Mouse (Mus musculus): Measurements from ENCODE around the gene Arfip1. TPM values are rescaled to one million over a fixed set of nuclear protein-coding genes. Genes with fewer than 3 reads are reported as not detected.

Gene Arfip1
- polyA plus RNA-seq (2012; ENCODE audit: low replicate concordance), result 20.3 and 38.6 TPM in 2 replicates

DNA sequence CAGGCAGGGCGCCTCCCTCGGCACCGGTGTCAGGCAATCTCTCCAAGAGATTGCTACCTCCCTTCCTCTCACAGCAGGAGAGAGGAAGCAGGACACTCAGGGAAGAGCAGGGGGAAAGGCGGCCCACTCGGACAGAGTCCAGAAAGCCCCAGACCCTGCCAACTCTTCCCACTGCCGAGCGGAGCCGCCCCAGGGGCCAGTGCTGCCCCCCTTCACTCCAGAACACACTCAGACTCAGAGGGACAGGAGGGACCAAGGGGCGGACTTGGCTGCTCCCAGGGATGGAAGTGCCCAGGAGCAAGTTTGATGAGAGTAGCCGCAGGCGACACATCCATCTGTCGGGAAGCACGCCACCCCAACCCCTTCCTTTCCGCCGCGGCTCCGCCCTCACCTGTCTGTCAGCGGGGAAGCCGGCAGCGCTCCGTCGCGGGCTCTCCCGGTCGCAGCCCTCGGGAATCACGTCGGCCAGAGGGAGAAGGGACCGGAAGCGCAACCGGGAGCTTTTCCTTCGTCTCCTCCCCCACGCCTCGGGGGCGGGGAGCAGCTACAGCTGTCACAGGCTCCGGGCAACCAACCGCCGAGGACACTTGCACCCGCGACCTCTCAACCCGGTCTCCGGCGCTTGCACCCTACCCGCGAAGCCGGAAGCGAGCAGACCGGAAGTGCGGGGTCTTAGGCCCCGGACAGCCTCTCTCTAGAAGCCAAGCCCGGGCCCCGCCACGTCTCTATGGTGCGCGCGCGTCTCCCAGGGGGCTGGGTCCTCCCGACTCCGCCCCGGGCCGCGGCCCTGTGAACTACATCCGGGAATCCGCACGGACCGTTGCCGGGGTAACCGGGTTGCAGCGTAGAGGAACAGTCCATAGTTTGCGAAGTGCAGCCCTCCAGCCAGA is at the start of gene Arfip1:
Gene Arfip1 (minus strand): TSS at position 603 of the 890 bp plus-strand sequence.

DNA sequence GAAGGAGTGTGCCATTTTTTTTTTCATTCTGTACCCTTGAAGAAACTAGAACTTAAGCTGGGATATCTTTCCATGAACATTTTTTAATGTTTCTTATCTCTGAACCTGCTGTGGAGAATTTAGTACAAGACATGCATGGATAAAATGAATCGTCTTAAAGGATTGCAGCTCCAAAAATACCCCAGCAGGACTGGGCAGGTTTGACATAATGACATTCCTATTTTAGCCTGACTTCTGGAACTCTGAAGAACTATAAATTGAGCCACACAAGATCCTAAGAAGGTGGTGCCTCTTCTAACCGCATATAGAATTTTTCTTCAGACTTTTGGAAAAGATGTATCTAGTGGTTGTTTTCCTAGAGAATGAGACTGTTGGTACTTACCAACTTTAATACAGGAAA is 10.8 kb upstream of the Arfip1 start, which contains the start of gene Tigd4:
Gene Tigd4 (plus strand): TSS at position 301 of the 400 bp plus-strand sequence.

DNA sequence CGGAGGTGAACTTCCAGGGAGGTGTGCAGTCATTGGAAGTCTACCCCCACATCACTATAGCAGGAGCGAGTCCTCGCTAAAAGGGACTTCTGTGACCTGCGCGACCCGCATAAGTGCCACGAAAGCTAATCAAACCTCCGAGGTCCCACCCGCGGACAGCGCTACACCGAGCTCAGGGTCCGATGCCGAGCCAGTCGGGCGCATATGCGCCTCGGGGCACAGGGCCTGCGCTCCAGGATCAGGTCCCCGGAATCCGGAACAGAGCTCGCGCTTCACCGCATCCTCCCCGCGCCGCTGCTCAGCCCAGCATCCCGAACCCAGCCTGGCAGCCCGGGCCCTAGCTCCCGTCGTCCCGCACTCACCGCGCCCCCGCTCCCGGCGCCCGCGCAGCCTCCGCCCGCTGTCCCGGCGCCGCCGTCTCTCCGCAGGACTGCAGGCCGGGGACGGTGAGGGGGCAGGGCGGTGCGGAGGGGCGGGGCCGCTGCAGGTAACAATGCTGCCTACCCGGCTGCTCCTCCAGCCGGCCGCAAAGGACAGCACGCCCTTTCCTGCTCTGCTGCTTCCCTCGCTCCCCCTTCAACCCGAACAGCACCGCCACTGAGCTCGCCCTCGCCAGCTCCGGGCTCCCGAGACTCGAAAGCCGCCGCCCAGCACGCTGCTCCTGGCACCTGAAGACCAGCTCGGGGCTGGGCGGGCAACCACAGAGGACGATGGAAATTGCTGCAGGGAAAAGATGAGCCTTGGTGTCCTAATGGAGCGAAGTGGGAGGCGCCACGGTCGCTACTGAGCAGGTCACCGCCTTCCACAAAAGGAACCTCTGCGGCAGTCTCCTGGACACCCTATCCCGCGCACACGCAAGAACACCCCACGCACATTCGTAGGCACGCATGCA is 102.2 kb downstream of the Arfip1 start, which contains the start of gene Fhdc1:
Gene Fhdc1 (minus strand): TSS at position 424 of the 892 bp plus-strand sequence.

Other genes with a start within 250 kb of the Arfip1 start
- 1.8 and 30.2 TPM in 2 replicates for gene Fhdc1, start 102.2 kb downstream of the Arfip1 start, polyA plus RNA-seq (2012; ENCODE audit: low replicate concordance)
- not detected in 2 replicates for gene Tigd4, start 10.9 kb upstream of the Arfip1 start, polyA plus RNA-seq (2012; ENCODE audit: low replicate concordance)
- gene Tmem154, start 83.6 kb upstream of the Arfip1 start, polyA plus RNA-seq (2012; ENCODE audit: low replicate concordance), result 7.8 and 8.5 TPM in 2 replicates
- 8.6 and 13.3 TPM in 2 replicates for gene Fbxw7, start 232.6 kb upstream of the Arfip1 start, polyA plus RNA-seq (2012; ENCODE audit: low replicate concordance)